Mouse (Mus musculus) cerebellum, adult 9-11 months (tissue): Measurements from ENCODE around the gene Cnot10.
A peak's percentile ranks its signal among the peaks of the same experiment; 100 is the strongest.

Experiments used
- DNase-seq: peaks from one replicate; pipeline ENCODE4 v3.0.0; 2022

The Cnot10 gene

GRCm38 (mm10) chr9:114639839-114640646 lies at the start of gene Cnot10:
Gene Cnot10, minus strand, starts transcription at chr9:114640184.
- DNase-seq: peak; percentile 96

- DNase-seq: no peak
Observed at GRCm38 (mm10) chr9:114688953-114689407, 49.0 kb upstream of the Cnot10 start.

GRCm38 (mm10) chr9:114688252-114688952 lies 48.4 kb upstream of the Cnot10 start, which contains the start of gene Dync1li1:
Gene Dync1li1, plus strand, starts transcription at chr9:114688790.
- peak; percentile 99 for DNase-seq

- DNase-seq: no peak
Observed at GRCm38 (mm10) chr9:114687639-114688038, 47.7 kb upstream of the Cnot10 start.

GRCm38 (mm10) chr9:114686245-114686644 lies 46.3 kb upstream of the Cnot10 start:
- no peak for DNase-seq

- DNase-seq: no peak
Observed at GRCm38 (mm10) chr9:114682193-114682592, 42.2 kb upstream of the Cnot10 start.

GRCm38 (mm10) chr9:114680531-114680930 lies 40.5 kb upstream of the Cnot10 start:
- peak; percentile 63 for DNase-seq

- DNase-seq: peak; percentile 89
Observed at GRCm38 (mm10) chr9:114679944-114680343, 40.0 kb upstream of the Cnot10 start.

- DNase-seq: no peak
Observed at GRCm38 (mm10) chr9:114678576-114678975, 38.6 kb upstream of the Cnot10 start.

GRCm38 (mm10) chr9:114673626-114674025 lies 33.6 kb upstream of the Cnot10 start:
- peak; percentile 65 for DNase-seq

- DNase-seq: peak; percentile 80
Observed at GRCm38 (mm10) chr9:114672703-114673561, 32.9 kb upstream of the Cnot10 start.

- DNase-seq: no peak
Observed at GRCm38 (mm10) chr9:114671946-114672345, 32.0 kb upstream of the Cnot10 start.

- DNase-seq: no peak
Observed at GRCm38 (mm10) chr9:114669011-114669410, 29.0 kb upstream of the Cnot10 start.

GRCm38 (mm10) chr9:114668047-114668446 lies 28.1 kb upstream of the Cnot10 start:
- DNase-seq: no peak

GRCm38 (mm10) chr9:114666858-114667257 lies 26.9 kb upstream of the Cnot10 start:
- no peak for DNase-seq

- no peak for DNase-seq
Observed at GRCm38 (mm10) chr9:114663782-114664181, 23.8 kb upstream of the Cnot10 start.

GRCm38 (mm10) chr9:114661991-114662390 lies 22.0 kb upstream of the Cnot10 start:
- no peak for DNase-seq

- DNase-seq: no peak
Observed at GRCm38 (mm10) chr9:114660983-114661382, 21.0 kb upstream of the Cnot10 start.

- no peak for DNase-seq
Observed at GRCm38 (mm10) chr9:114660506-114660905, 20.5 kb upstream of the Cnot10 start.

- no peak for DNase-seq
Observed at GRCm38 (mm10) chr9:114656701-114657100, 16.7 kb upstream of the Cnot10 start.

- no peak for DNase-seq
Observed at GRCm38 (mm10) chr9:114655356-114655755, 15.4 kb upstream of the Cnot10 start.

- no peak for DNase-seq
Observed at GRCm38 (mm10) chr9:114650938-114651634, 11.1 kb upstream of the Cnot10 start.
